Mouse (Mus musculus): ENCODE data around the gene Cxadr. TPM values are rescaled to one million over a fixed set of nuclear protein-coding genes. Genes with fewer than 3 reads are reported as not detected.

Gene Cxadr
- total and polyA plus RNA-seq, 2 experiments from 2014 or later = 178 to 346 TPM

GRCm38 (mm10) chr16:78309258-78309657 is 8.0 kb downstream of the Cxadr start:
- Histone ChIP-seq H3K4me3 (ENCODE audit: low read depth, low read length) (no peak overlapping the region), H3K4me2 (ENCODE audit: low read depth, low read length, poor library complexity, severe bottlenecking) (no peak overlapping the region), H3K36me3 (ENCODE audit: insufficient read depth, low read length) (peaks cover 4% of the 10 kb centered on the region; the same call in 1 of the 2 replicates), H3K27me3 (ENCODE audit: insufficient read depth, low read length) (no peaks in the 10 kb centered on the region), H3K4me1 (ENCODE audit: insufficient read depth, low read length) (peaks cover 10% of the 10 kb centered on the region; the same call in 1 of the 2 replicates), H3K27ac (ENCODE audit: low read depth, low read length) (no peak overlapping the region), H3K9ac (replicated peaks; ENCODE audit: low read length, poor library complexity, severe bottlenecking) (no peak overlapping the region), H3K9me3 (ENCODE audit: low read length) (no peaks in the 10 kb centered on the region)
- WGBS = 90% methylated on average over 6 of the region's 6 CpGs
- no peak for TF ChIP-seq CTCF (IDR thresholded peaks at IDR 0.05)
- DNase-seq (ENCODE audit: low spot score) (no peak), ATAC-seq (ENCODE audit: low FRiP score) (no peak)

- 34% methylated on average over 16 of the region's 16 CpGs for WGBS
- 0 out of 2 replicates have a peak, but pooled peaks cover 6% of the 10 kb centered on the region for H3K4me1 ChIP-seq (ENCODE audit: insufficient read depth, low read length)
- no peak overlapping the region; the same call in 1 of the 2 replicates for H3K4me3 ChIP-seq (ENCODE audit: low read depth, low read length)
- no peaks in the 10 kb centered on the region for H3K27me3 ChIP-seq (ENCODE audit: insufficient read depth, low read length)
- H3K27ac ChIP-seq (ENCODE audit: low read depth, low read length) = no peak overlapping the region
- H3K36me3 ChIP-seq (ENCODE audit: insufficient read depth, low read length) = peaks cover 4% of the 10 kb centered on the region; the same call in 1 of the 2 replicates
- no peaks in the 10 kb centered on the region for H3K9me3 ChIP-seq (ENCODE audit: low read length)
- no peak for ATAC-seq (ENCODE audit: low FRiP score)
- no peak for TF ChIP-seq CTCF (IDR thresholded peaks at IDR 0.05)
- DNase-seq (ENCODE audit: low spot score) = peak; percentile 49
- no peak overlapping the region for H3K9ac ChIP-seq (replicated peaks; ENCODE audit: low read length, poor library complexity, severe bottlenecking)
- H3K4me2 ChIP-seq (ENCODE audit: low read depth, low read length, poor library complexity, severe bottlenecking) = peak overlapping the region; percentile 7
Observed at GRCm38 (mm10) chr16:78313135-78313887, 12.0 kb downstream of the Cxadr start.

GRCm38 (mm10) chr16:78314026-78314425 is 12.7 kb downstream of the Cxadr start:
- no peaks in the 10 kb centered on the region for H3K27me3 ChIP-seq (ENCODE audit: insufficient read depth, low read length)
- no peaks in the 10 kb centered on the region for H3K9me3 ChIP-seq (ENCODE audit: low read length)
- DNase-seq (ENCODE audit: low spot score) (no peak), ATAC-seq (ENCODE audit: low FRiP score) (no peak)
- 39% methylated on average over 6 of the region's 6 CpGs for WGBS
- H3K4me3 ChIP-seq (ENCODE audit: low read depth, low read length) = no peak overlapping the region; the same call in 1 of the 2 replicates
- H3K36me3 ChIP-seq (ENCODE audit: insufficient read depth, low read length) = peaks cover 4% of the 10 kb centered on the region; the same call in 1 of the 2 replicates
- 0 out of 2 replicates have a peak, but pooled peaks cover 6% of the 10 kb centered on the region for H3K4me1 ChIP-seq (ENCODE audit: insufficient read depth, low read length)
- H3K9ac ChIP-seq (replicated peaks; ENCODE audit: low read length, poor library complexity, severe bottlenecking) = no peak overlapping the region
- H3K27ac ChIP-seq (ENCODE audit: low read depth, low read length) = no peak overlapping the region
- no peak for TF ChIP-seq CTCF (IDR thresholded peaks at IDR 0.05)
- H3K4me2 ChIP-seq (ENCODE audit: low read depth, low read length, poor library complexity, severe bottlenecking) = peak overlapping the region; percentile 7

- Histone ChIP-seq H3K36me3 (ENCODE audit: insufficient read depth, low read length) (no peaks in the 10 kb centered on the region), H3K4me3 (ENCODE audit: low read depth, low read length) (no peak overlapping the region), H3K4me1 (ENCODE audit: insufficient read depth, low read length) (0 out of 2 replicates have a peak, but pooled peaks cover 6% of the 10 kb centered on the region), H3K9ac (replicated peaks; ENCODE audit: low read length, poor library complexity, severe bottlenecking) (no peak overlapping the region), H3K4me2 (ENCODE audit: low read depth, low read length, poor library complexity, severe bottlenecking) (no peak overlapping the region), H3K27ac (ENCODE audit: low read depth, low read length) (no peak overlapping the region), H3K9me3 (ENCODE audit: low read length) (no peaks in the 10 kb centered on the region), H3K27me3 (ENCODE audit: insufficient read depth, low read length) (no peaks in the 10 kb centered on the region)
- peak; percentile 67 for DNase-seq (ENCODE audit: low spot score)
- WGBS = 80% methylated on average over 9 of the region's 9 CpGs
- ATAC-seq (ENCODE audit: low FRiP score) = 0 out of 2 replicates have a peak, but pooled peaks have one; percentile 44
- TF ChIP-seq CTCF (IDR thresholded peaks at IDR 0.05) = peak; percentile 75
Observed at GRCm38 (mm10) chr16:78316849-78317248, 15.6 kb downstream of the Cxadr start.

DNA sequence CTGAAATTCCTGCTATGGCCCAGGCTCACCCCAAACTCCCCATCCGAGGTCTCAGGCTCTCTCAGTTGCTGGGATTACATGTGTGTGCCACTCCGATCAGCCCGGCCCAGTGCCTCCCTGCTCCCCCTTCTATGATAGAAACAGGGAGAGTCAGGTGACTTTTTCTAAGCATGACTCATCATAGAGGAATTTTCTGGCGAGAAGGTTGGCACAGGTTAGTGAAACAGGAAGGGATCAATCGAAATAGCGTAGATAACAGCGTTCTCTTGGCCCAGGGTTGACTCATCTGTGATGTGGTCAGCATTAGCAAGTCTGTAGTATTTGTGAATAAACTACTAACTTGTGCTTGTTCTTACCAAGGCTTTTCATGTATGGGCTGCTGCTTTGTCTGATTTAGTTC is 16.7 kb downstream of the Cxadr start:
- Histone ChIP-seq H3K9me3 (ENCODE audit: low read length) (no peaks in the 10 kb centered on the region), H3K27ac (ENCODE audit: low read depth, low read length) (no peak overlapping the region), H3K4me3 (ENCODE audit: low read depth, low read length) (no peak overlapping the region), H3K9ac (replicated peaks; ENCODE audit: low read length, poor library complexity, severe bottlenecking) (no peak overlapping the region), H3K36me3 (ENCODE audit: insufficient read depth, low read length) (no peaks in the 10 kb centered on the region), H3K4me2 (ENCODE audit: low read depth, low read length, poor library complexity, severe bottlenecking) (no peak overlapping the region), H3K4me1 (ENCODE audit: insufficient read depth, low read length) (peaks cover 5% of the 10 kb centered on the region; the same call in 1 of the 2 replicates), H3K27me3 (ENCODE audit: insufficient read depth, low read length) (no peaks in the 10 kb centered on the region)
- WGBS = 82% methylated on average over 7 of the region's 7 CpGs
- ATAC-seq (ENCODE audit: low FRiP score) = no peak
- no peak for DNase-seq (ENCODE audit: low spot score)
- no peak for TF ChIP-seq CTCF (IDR thresholded peaks at IDR 0.05)

DNA sequence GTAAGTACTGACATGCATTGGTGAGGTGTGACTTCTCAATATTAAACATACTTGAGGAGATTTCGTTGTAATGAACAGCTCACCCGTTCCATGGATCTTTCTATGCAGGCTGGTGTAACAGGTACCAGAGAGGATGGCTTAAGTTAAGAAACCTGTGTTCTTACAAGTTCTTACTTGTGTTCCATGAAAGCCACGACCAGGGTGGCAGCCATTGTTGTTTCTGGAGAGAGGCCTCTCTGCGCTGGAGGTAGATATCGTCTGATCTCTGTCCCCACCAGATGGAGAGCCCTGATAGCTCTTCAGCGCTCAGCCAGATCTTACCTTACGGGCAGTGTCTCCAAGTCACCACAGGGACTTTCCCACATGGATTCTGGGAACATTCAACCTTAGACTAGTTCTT is 18.4 kb downstream of the Cxadr start:
- H3K4me1 ChIP-seq (ENCODE audit: insufficient read depth, low read length) = no peaks in the 10 kb centered on the region; the same call in 1 of the 2 replicates
- no peak for DNase-seq (ENCODE audit: low spot score)
- H3K9me3 ChIP-seq (ENCODE audit: low read length) = no peaks in the 10 kb centered on the region
- no peak for ATAC-seq (ENCODE audit: low FRiP score)
- no peak overlapping the region for H3K4me3 ChIP-seq (ENCODE audit: low read depth, low read length)
- H3K9ac ChIP-seq (replicated peaks; ENCODE audit: low read length, poor library complexity, severe bottlenecking) = no peak overlapping the region
- no peak for TF ChIP-seq CTCF (IDR thresholded peaks at IDR 0.05)
- no peak overlapping the region for H3K4me2 ChIP-seq (ENCODE audit: low read depth, low read length, poor library complexity, severe bottlenecking)
- H3K36me3 ChIP-seq (ENCODE audit: insufficient read depth, low read length) = no peaks in the 10 kb centered on the region
- no peaks in the 10 kb centered on the region for H3K27me3 ChIP-seq (ENCODE audit: insufficient read depth, low read length)
- H3K27ac ChIP-seq (ENCODE audit: low read depth, low read length) = no peak overlapping the region
- 71% methylated on average over 7 of the region's 7 CpGs for WGBS

All from midbrain, postnatal 0 days (tissue).